Mouse (Mus musculus) Patski (cell line): ENCODE measurements at regions not wholly inside any gene's neighbourhood (a gene's known extent, or its start where the extent isn't known, plus 50 kb on each side); places are given as distances from the start of the nearest gene placed in this dataset.
"Not testable (repeated sequence)": the region's sequence is repeated elsewhere in the genome, so short reads cannot be mapped to it uniquely, and the experiment has no call there.

ENCODE experiments used
- ATAC-seq: fragments of 100-300 bp; one replicate; pipeline ENCODE4 v1.8.0; 2021
- CTCF ChIA-PET: fragments of 350-600 bp; sonication (Branson Sonifier 250); formaldehyde crosslinking; loops from one replicate; lab custom pipeline; 2022; ENCODE audit warnings: inconsistent platforms; lab: Charles Lee
- POLR2A ChIA-PET: fragments of 350-600 bp; sonication (Branson Sonifier 250); formaldehyde crosslinking; loops from one replicate; lab custom pipeline; 2022; ENCODE audit warnings: antibody characterized with exemption, inconsistent platforms; lab: Charles Lee
- DNase-seq: peaks from one replicate; pipeline ENCODE4 v3.0.0-alpha.2; 2011; ENCODE audit warnings: low read depth, low spot score
- H3K27me3 ChIP-seq: fragments of 371-371 bp; one replicate; pipeline ENCODE4 v1.5.1; 2021
- CTCF ChIP-seq: fragments of 100-300 bp; IDR thresholded peaks from one replicate; pipeline ENCODE4 v1.5.1; 2021
- in situ Hi-C: fragments of 300-500 bp; cut with MboI; formaldehyde crosslinking; loops from 3 replicates; pipeline ENCODE4 v1.11.1; 2018; ENCODE audit warnings: low pct_unique_long_range_greater_than_20kb, mixed read lengths

GRCm38 (mm10) chr10:99349125-99349716 is 86.2 kb downstream of the Dusp6 start:
- POLR2A ChIA-PET, result interaction anchor here (0.6 kb wide), 1 partner anchor 72 kb away, joined by 3 read pairs; no protein-coding TSS in a partner anchor
- in situ Hi-C loops, result no loop called here
- no peak for TF ChIP-seq CTCF

DNA sequence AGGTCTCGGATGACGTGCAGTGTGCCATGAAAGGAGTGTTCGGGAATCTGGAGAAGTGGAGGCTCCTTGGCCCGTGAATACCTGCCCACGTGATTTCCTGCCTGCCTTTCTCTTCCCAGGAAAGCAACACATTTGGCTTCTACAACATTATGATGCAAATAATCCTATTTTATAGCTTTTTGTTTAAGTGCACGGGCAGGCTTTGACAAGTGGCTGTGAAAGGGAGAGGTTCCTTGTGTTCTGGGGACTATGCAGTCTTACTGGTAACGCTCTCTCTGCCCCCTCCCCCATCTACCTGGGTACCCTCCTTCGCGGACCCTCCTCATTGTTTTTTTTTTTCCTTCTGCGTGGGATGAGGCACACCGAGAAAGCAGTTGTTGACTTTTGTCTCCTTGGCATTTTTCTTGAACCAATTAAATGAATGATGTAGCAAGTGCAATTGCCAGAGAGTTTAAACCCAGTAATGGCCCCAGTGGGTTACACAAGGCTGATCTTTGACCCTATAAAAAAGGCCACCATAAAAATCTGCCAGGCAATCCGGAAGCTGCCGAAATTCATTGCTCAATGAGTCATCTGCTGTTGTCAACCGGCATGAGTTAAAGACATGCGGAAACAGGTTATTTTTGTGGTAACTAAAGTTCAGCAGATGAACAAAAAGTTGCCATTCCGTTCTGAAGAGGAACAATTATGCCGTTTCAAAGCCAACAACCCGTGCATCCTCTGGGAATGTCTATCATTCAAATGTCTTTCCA is 90.7 kb downstream of the Dusp6 start:
- H3K27me3 ChIP-seq, result no peaks in the 10 kb centered on the region
- DNase-seq (peak; percentile 46), ATAC-seq (peak; percentile 88)
- POLR2A ChIA-PET, result interaction anchor here (0.6 to 0.7 kb wide), 2 partner anchors 242 to 758 kb away, joined by 3 to 4 read pairs; no protein-coding TSS in a partner anchor
- no peak for TF ChIP-seq CTCF
- in situ Hi-C loops, result no loop called here
- CTCF ChIA-PET, result interaction anchor here (1.3 kb wide), 1 partner anchor 21 kb away, joined by 3 read pairs; no protein-coding TSS in a partner anchor

More at GRCm38 (mm10) chr10:99349125-99349716, 86.2 kb downstream of the Dusp6 start:
- CTCF ChIA-PET, result interaction anchor here (1.4 kb wide), 1 partner anchor 35 kb away, joined by 3 read pairs; no protein-coding TSS in a partner anchor
- no peaks in the 10 kb centered on the region for H3K27me3 ChIP-seq
- no peak for DNase-seq
- no peak for ATAC-seq

GRCm38 (mm10) chr10:99354352-99354751 is 91.3 kb downstream of the Dusp6 start:
- DNase-seq (no peak), ATAC-seq (no peak)
- ChIA-PET CTCF (interaction anchor here (1.3 to 1.4 kb wide), 2 partner anchors 21 to 39 kb away, joined by 3 read pairs; no protein-coding TSS in a partner anchor), POLR2A (interaction anchor here (0.6 kb wide), 1 partner anchor 242 kb away, joined by 3 read pairs; no protein-coding TSS in a partner anchor)
- in situ Hi-C loops, result no loop called here
- H3K27me3 ChIP-seq, result no peaks in the 10 kb centered on the region
- TF ChIP-seq CTCF, result no peak

GRCm38 (mm10) chr10:99355303-99355702 is 92.3 kb downstream of the Dusp6 start:
- ChIA-PET CTCF (interaction anchor here (1.4 kb wide), 1 partner anchor 38 kb away, joined by 3 read pairs; no protein-coding TSS in a partner anchor), POLR2A (no interaction called here)
- no peak for TF ChIP-seq CTCF
- in situ Hi-C loops, result no loop called here
- ATAC-seq, result no peak
- H3K27me3 ChIP-seq, result no peaks in the 10 kb centered on the region
- DNase-seq, result no peak

DNA sequence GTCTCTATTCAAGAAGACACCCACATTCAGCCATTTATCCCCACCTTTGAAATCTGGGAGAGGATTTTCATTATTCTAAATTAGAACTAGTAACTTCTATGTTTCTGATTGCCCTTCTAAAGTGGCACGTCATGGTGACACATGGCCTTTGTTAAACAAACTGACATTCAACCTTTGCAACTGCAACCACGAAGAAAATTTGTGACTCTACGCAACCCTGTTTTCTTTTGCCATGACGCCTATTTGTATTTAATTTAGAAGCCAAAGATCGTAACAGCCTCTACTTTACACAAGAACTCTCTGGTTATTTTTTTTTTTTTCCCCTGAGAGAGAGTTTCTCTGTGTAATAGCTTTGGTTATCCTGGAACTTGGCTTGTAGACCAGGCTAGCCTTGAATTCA is 93.2 kb downstream of the Dusp6 start:
- no peak for DNase-seq
- in situ Hi-C loops, result no loop called here
- ATAC-seq, result no peak
- POLR2A ChIA-PET, result no interaction called here
- CTCF ChIA-PET, result no interaction called here
- no peaks in the 10 kb centered on the region for H3K27me3 ChIP-seq
- TF ChIP-seq CTCF, result no peak

DNA sequence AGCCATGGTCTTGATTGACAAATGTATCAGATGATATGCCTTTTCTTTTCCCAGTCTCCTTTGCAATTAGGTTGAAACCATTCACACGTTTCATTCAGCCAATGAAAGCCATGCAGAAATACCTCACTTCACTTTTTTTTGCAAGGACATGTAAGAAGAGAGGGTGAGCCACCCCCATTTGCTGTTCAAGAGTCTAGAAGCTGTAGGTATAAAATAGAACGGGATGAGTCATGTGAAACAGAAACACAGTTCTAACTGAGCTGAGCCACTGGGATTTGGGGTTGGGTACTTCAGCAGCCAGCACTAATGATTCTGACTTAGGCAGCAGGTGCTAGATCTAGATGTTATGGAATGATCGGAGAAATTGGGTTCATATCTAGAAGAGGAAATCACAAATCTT is 93.9 kb downstream of the Dusp6 start:
- in situ Hi-C loops, result no loop called here
- TF ChIP-seq CTCF, result no peak
- CTCF ChIA-PET, result interaction anchor here (1.6 kb wide), 1 partner anchor 15 kb away, joined by 3 read pairs; no protein-coding TSS in a partner anchor
- POLR2A ChIA-PET, result no interaction called here
- DNase-seq, result no peak
- no peaks in the 10 kb centered on the region for H3K27me3 ChIP-seq
- no peak for ATAC-seq

DNA sequence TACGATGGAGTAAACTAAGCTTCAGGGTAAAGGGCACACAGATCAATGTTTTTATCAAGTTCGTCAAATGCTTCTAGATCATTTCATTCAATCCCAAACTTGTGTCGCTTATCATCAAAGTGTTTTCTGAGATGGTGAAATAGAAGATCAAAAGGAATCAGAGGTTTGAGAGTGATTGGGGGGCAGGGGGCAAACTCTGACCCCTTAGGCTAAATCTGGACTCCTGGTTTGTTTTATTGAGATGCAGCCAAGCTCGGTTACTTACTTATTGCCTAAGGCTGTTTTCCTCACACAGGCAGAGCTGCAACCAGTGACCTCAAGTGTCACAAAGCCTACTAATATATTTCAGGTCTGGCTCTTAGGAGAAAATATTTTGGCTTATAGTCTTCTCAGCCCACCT is 94.3 kb downstream of the Dusp6 start:
- DNase-seq (no peak), ATAC-seq (no peak)
- CTCF ChIA-PET, result interaction anchor here (1.6 kb wide), 1 partner anchor 14 kb away, joined by 3 read pairs; no protein-coding TSS in a partner anchor
- no peaks in the 10 kb centered on the region for H3K27me3 ChIP-seq
- in situ Hi-C loops, result no loop called here
- POLR2A ChIA-PET, result no interaction called here
- TF ChIP-seq CTCF, result no peak

GRCm38 (mm10) chr10:99358256-99358655 is 95.2 kb downstream of the Dusp6 start:
- DNase-seq (no peak), ATAC-seq (no peak)
- ChIA-PET POLR2A (no interaction called here), CTCF (interaction anchor here (1.6 kb wide), 1 partner anchor 13 kb away, joined by 3 read pairs; no protein-coding TSS in a partner anchor)
- H3K27me3 ChIP-seq, result no peaks in the 10 kb centered on the region
- in situ Hi-C loops, result no loop called here
- no peak for TF ChIP-seq CTCF

DNA sequence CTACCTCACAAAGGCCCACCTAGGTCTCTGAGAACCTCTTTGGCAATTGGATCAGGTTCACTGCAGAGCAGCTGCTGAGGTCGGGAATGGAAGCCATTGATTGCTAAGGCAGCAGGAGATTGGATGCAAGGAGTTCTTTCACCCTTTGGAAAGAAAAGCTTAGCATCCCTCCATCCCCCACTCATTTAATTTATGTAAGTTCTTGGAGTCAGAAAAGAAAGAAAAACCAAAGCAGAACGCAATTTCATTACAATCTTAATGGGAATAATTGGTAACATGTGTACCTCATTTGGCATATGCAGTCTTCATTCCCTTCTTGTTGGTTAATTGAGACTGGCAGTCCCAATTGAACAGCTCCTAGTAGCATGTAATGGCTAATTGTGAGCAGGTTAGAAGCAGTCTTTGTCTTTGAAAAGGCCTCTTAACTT is 96.4 kb downstream of the Dusp6 start:
- TF ChIP-seq CTCF, result no peak
- in situ Hi-C loops, result no loop called here
- H3K27me3 ChIP-seq, result no peaks in the 10 kb centered on the region
- ATAC-seq, result no peak
- no peak for DNase-seq
- CTCF ChIA-PET, result interaction anchor here (0.7 to 1.3 kb wide), 2 partner anchors 11 to 13 kb away, joined by 3 to 4 read pairs; no protein-coding TSS in a partner anchor
- POLR2A ChIA-PET, result no interaction called here

- CTCF ChIA-PET, result interaction anchor here (1.3 kb wide), 1 partner anchor 9 kb away, joined by 3 read pairs; no protein-coding TSS in a partner anchor
- POLR2A ChIA-PET, H3K27me3 ChIP-seq, in situ Hi-C loops, ATAC-seq, DNase-seq: not testable (repeated sequence)
These were observed 97.6 kb downstream of the Dusp6 start for GRCm38 (mm10) chr10:99360601-99361000.
